Mouse (Mus musculus) bone marrow macrophage, adult 2 months (primary cell): ENCODE measurements at regions not wholly inside any gene's neighbourhood (a gene's known extent, or its start where the extent isn't known, plus 50 kb on each side); places are given as distances from the start of the nearest gene placed in this dataset.

Source experiments
- CTCF ChIP-seq: IDR thresholded peaks from 2 replicates; pipeline ENCODE4 v1.5.1; 2012; ENCODE audit warnings: low read depth, mild to moderate bottlenecking, low read length, moderate library complexity
- POLR2A ChIP-seq: IDR thresholded peaks from 2 replicates; pipeline ENCODE4 v1.6.1; 2012; ENCODE audit warnings: mild to moderate bottlenecking, low read depth, low read length, borderline replicate concordance

GRCm38 (mm10) chr17:4834571-4834970 lies 159.6 kb upstream of the Arid1b start:
- TF ChIP-seq CTCF (no peak), POLR2A (no peak)
